ENCODE assay signal across 13 mouse cellular contexts in genomic region chr7:29368004-29368320, GRCm38 (mm10).
DNase-seq lines count a peak whose midpoint lies in the region; ATAC-seq and TF ChIP-seq lines count a peak whose summit lies in the region.
"Had no signal": no experiment of that assay in that cellular context is flagged by ENCODE, and none has a peak within 500 bp of the region (broad histone marks: within the 10 kb centered on the region; RNA-seq: fewer than 3 reads in every experiment).

No protein-coding gene starts in this region.

- H3K4me3 ChIP-seq in layer of hippocampus, adult 2 months: no peak overlapping the region
- H3K4me3 ChIP-seq in forebrain, postnatal 0 days (ENCODE audit: low read depth, low read length): no peak overlapping the region
- no peak overlapping the region for H3K4me3 ChIP-seq in midbrain, embryonic 11.5 days (ENCODE audit: low read depth, low read length)
- no peak overlapping the region for H3K4me3 ChIP-seq in kidney, embryonic 14.5 days (ENCODE audit: low read length)
- H3K4me3 ChIP-seq: heart, embryonic 15.5 days had no signal

- 36% methylated on average over 5 of the region's 5 CpGs for WGBS in forebrain, postnatal 0 days
- 57% methylated on average over 5 of the region's 5 CpGs for WGBS in midbrain, embryonic 11.5 days
- WGBS in kidney, embryonic 14.5 days: 40% methylated on average over 5 of the region's 5 CpGs

- H3K4me1 ChIP-seq in forebrain, postnatal 0 days (ENCODE audit: insufficient read depth): peaks cover 11% of the 10 kb centered on the region
- no peaks in the 10 kb centered on the region for H3K4me1 ChIP-seq in midbrain, embryonic 11.5 days (ENCODE audit: control insufficient read depth, insufficient read depth, low read length)
- H3K4me1 ChIP-seq in kidney, embryonic 14.5 days (ENCODE audit: control insufficient read depth, insufficient read depth, low read length): no peaks in the 10 kb centered on the region
- H3K4me1 ChIP-seq: heart, embryonic 15.5 days had no signal

- ATAC-seq in forebrain, postnatal 0 days: no peak
- no peak for ATAC-seq in midbrain, embryonic 11.5 days (ENCODE audit: low FRiP score)
- no peak for ATAC-seq in kidney, embryonic 14.5 days (ENCODE audit: low FRiP score, low TSS enrichment)

- no peaks in the 10 kb centered on the region for H3K9me3 ChIP-seq in forebrain, postnatal 0 days (ENCODE audit: low read length)
- no peaks in the 10 kb centered on the region for H3K9me3 ChIP-seq in midbrain, embryonic 11.5 days (ENCODE audit: control insufficient read depth, low read length)
- H3K9me3 ChIP-seq in kidney, embryonic 14.5 days (ENCODE audit: control insufficient read depth, low read length): no peaks in the 10 kb centered on the region
- H3K9me3 ChIP-seq: heart, embryonic 15.5 days had no signal

- peaks cover 19% of the 10 kb centered on the region for H3K36me3 ChIP-seq in forebrain, postnatal 0 days (ENCODE audit: insufficient read depth)
- H3K36me3 ChIP-seq in midbrain, embryonic 11.5 days (ENCODE audit: control insufficient read depth, insufficient read depth, low read length): peaks cover 3% of the 10 kb centered on the region
- peaks cover 10% of the 10 kb centered on the region; the same call in 1 of the 2 replicates for H3K36me3 ChIP-seq in kidney, embryonic 14.5 days (ENCODE audit: control insufficient read depth, insufficient read depth, low read length)
- H3K36me3 ChIP-seq: heart, embryonic 15.5 days had no signal

- 0 out of 2 replicates have a peak overlapping the region, but pooled peaks have one; percentile 14 for H3K9ac ChIP-seq in forebrain, postnatal 0 days
- H3K9ac ChIP-seq in midbrain, embryonic 11.5 days (ENCODE audit: low read length): no peak overlapping the region; the same call in 1 of the 2 replicates
- no peak overlapping the region for H3K9ac ChIP-seq in kidney, embryonic 14.5 days (ENCODE audit: low read depth, low read length)
- H3K9ac ChIP-seq: heart, embryonic 15.5 days; liver, embryonic 14.5 days had no signal

- DNase-seq in layer of hippocampus, adult 2 months (ENCODE audit: low spot score in 2 of 2): no peak
- DNase-seq in layer of hippocampus, postnatal 36 days: no peak
- DNase-seq in forebrain, postnatal 0 days: no peak
- peak; percentile 23 for DNase-seq in midbrain, embryonic 11.5 days (ENCODE audit: low spot score, missing footprints)
- peak; percentile 59 for DNase-seq in thymus, postnatal 14 days
- no peak for DNase-seq in cerebellum, adult 8-10 months
- no peak for DNase-seq in heart, adult 11 months
- DNase-seq: gastrocnemius, postnatal 14 days; kidney, postnatal 4 days; spleen, adult 18-20 months had no signal

- 0 out of 2 replicates have a peak overlapping the region, but pooled peaks have one; percentile 5 for H3K4me2 ChIP-seq in forebrain, postnatal 0 days (ENCODE audit: low read depth)
- H3K4me2 ChIP-seq in midbrain, embryonic 11.5 days: no peak overlapping the region
- no peak overlapping the region for H3K4me2 ChIP-seq in kidney, embryonic 14.5 days (replicated peaks; ENCODE audit: low read depth, low read length)
- H3K4me2 ChIP-seq: heart, embryonic 15.5 days had no signal

- 0 out of 2 replicates have a peak, but pooled peaks have one; percentile 8 for TF ChIP-seq CTCF in layer of hippocampus, adult 2 months (conservative IDR thresholded peaks at IDR 0.05)
- no peak for TF ChIP-seq CTCF in forebrain, postnatal 0 days (IDR thresholded peaks at IDR 0.05; ENCODE audit: low read depth)

- H3K27me3 ChIP-seq in forebrain, postnatal 0 days (ENCODE audit: insufficient read depth, low read length): no peaks in the 10 kb centered on the region
- no peaks in the 10 kb centered on the region for H3K27me3 ChIP-seq in midbrain, embryonic 11.5 days (ENCODE audit: control insufficient read depth, insufficient read depth, low read length)
- no peaks in the 10 kb centered on the region for H3K27me3 ChIP-seq in kidney, embryonic 14.5 days (ENCODE audit: control insufficient read depth, insufficient read depth, low read length)
- H3K27me3 ChIP-seq: heart, embryonic 15.5 days had no signal

- peak overlapping the region; percentile 80 for H3K27ac ChIP-seq in layer of hippocampus, adult 2 months
- peak overlapping the region; percentile 83 for H3K27ac ChIP-seq in forebrain, postnatal 0 days (ENCODE audit: low read depth, low read length)
- no peak overlapping the region for H3K27ac ChIP-seq in midbrain, embryonic 11.5 days (ENCODE audit: low read depth, low read length)
- H3K27ac ChIP-seq in kidney, embryonic 14.5 days (ENCODE audit: low read depth, low read length): no peak overlapping the region
- H3K27ac ChIP-seq: heart, embryonic 15.5 days; liver, embryonic 14.5 days had no signal

Comparison
In these comparisons a context has a peak if more than half of its experiments do, and no peak if none do; other contexts are left out.
1. DNase-seq: peak in midbrain, embryonic 11.5 days (single experiment) and thymus, postnatal 14 days (single experiment); none in layer of hippocampus, adult 2 months (0 of 2), layer of hippocampus, postnatal 36 days (0 of 2), forebrain, postnatal 0 days (single experiment), cerebellum, adult 8-10 months (single experiment) and heart, adult 11 months (single experiment).
2. H3K27ac ChIP-seq: peak in layer of hippocampus, adult 2 months (single experiment) and forebrain, postnatal 0 days (single experiment); none in midbrain, embryonic 11.5 days (single experiment) and kidney, embryonic 14.5 days (single experiment).